Mouse (Mus musculus) C2C12 (cell line): ENCODE measurements at regions not wholly inside any gene's neighbourhood (a gene's known extent, or its start where the extent isn't known, plus 50 kb on each side); places are given as distances from the start of the nearest gene placed in this dataset.

Experiments
- CEBPB ChIP-seq: IDR thresholded peaks from one replicate; pipeline ENCODE4 v1.6.1; 2011; ENCODE audit warnings: low read depth, mild to moderate bottlenecking, control low read depth, moderate library complexity
- CTCF ChIP-seq: IDR thresholded peaks from one replicate; pipeline ENCODE4 v1.5.1; 2011; ENCODE audit not compliant: control insufficient read depth, insufficient read depth, insufficient read length
- MAX ChIP-seq: IDR thresholded peaks from one replicate; pipeline ENCODE4 v1.6.1; 2011; ENCODE audit warnings: mild to moderate bottlenecking, control low read depth
- MYOD1 ChIP-seq: IDR thresholded peaks from one replicate; pipeline ENCODE4 v1.6.1; 2011; ENCODE audit warnings: low read depth; ENCODE audit not compliant: control insufficient read depth, insufficient read length

GRCm38 (mm10) chr1:137541453-137541852, 581.2 kb upstream of the Nr5a2 start:
- TF ChIP-seq CTCF (no peak), CEBPB (no peak), MAX (no peak), MYOD1 (no peak)
